Mouse (Mus musculus): ENCODE data around the gene Ticrr. TPM values are rescaled to one million over a fixed set of nuclear protein-coding genes. Genes with fewer than 3 reads are reported as not detected.
A peak's percentile ranks its signal among the peaks of the same experiment; 100 is the strongest.

Ticrr gene
- polyA plus RNA-seq, 1 experiment = 1.9 TPM

- Histone ChIP-seq H3K4me3 (ENCODE audit: control insufficient read depth, low read depth, low read length) (no peak overlapping the region), H3K36me3 (ENCODE audit: control insufficient read depth, insufficient read depth, low read length) (no peaks in the 10 kb centered on the region), H3K27me3 (ENCODE audit: control insufficient read depth, insufficient read depth, low read length) (no peaks in the 10 kb centered on the region), H3K4me1 (ENCODE audit: control insufficient read depth, insufficient read depth, low read length) (peaks cover 9% of the 10 kb centered on the region), H3K27ac (ENCODE audit: control insufficient read depth, insufficient read depth, low read depth, low read length) (no peak overlapping the region)
- TF ChIP-seq CTCF (IDR thresholded peaks at IDR 0.05; ENCODE audit: control insufficient read depth, insufficient read depth, insufficient replicate concordance, low read depth, low read length) (no peak), POLR2A (IDR thresholded peaks at IDR 0.05; ENCODE audit: control insufficient read depth, low read depth, low read length) (no peak)
These were observed 40.5 kb upstream of the Ticrr start for GRCm38 (mm10) chr7:79619493-79619892.

DNA sequence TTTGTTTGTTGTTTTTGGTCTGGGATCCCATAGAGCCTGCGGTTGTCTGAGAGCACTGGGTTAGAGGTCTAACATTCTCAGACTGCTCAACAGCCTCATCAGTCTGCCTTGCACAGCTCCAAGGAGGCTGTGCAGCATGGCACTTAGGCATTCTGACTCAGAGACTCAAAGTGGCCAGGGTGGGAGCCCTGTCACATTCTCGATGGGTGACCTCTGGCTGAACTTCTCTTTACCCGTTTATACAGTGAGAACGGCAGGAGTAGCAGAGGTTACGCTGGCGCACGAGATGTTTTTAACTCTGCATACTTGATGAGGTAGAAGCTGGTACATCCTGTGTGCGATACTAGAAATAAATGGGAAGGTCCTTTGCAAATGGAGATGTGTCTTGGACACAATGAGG is 36.9 kb upstream of the Ticrr start:
- TF ChIP-seq POLR2A (IDR thresholded peaks at IDR 0.05; ENCODE audit: control insufficient read depth, low read depth, low read length) = no peak
- TF ChIP-seq CTCF (IDR thresholded peaks at IDR 0.05; ENCODE audit: control insufficient read depth, insufficient read depth, insufficient replicate concordance, low read depth, low read length) = no peak
- H3K27ac ChIP-seq (ENCODE audit: control insufficient read depth, insufficient read depth, low read depth, low read length) = no peak overlapping the region
- H3K36me3 ChIP-seq (ENCODE audit: control insufficient read depth, insufficient read depth, low read length) = no peaks in the 10 kb centered on the region
- no peaks in the 10 kb centered on the region for H3K4me1 ChIP-seq (ENCODE audit: control insufficient read depth, insufficient read depth, low read length)
- H3K4me3 ChIP-seq (ENCODE audit: control insufficient read depth, low read depth, low read length) = no peak overlapping the region
- no peaks in the 10 kb centered on the region for H3K27me3 ChIP-seq (ENCODE audit: control insufficient read depth, insufficient read depth, low read length)

DNA sequence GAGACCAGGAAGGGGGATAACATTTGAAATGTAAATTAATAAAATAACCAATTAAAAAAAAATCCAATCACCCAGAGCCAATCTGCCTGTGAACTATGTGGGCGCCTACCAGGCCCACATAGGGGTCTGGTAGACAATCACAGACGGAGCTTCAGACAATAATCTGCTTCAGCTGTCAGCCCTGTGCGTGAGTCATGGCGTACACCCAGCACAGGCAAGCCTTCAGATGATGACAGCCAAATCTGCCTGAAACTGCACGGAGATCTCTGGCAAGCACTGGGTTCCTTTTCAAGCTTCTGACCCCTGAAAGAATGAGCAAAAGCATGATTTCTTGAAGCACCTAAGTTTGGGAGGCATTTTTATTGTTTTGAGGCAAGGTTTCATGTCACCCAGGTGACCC is 33.8 kb upstream of the Ticrr start:
- no peaks in the 10 kb centered on the region for H3K4me1 ChIP-seq (ENCODE audit: control insufficient read depth, insufficient read depth, low read length)
- no peaks in the 10 kb centered on the region for H3K27me3 ChIP-seq (ENCODE audit: control insufficient read depth, insufficient read depth, low read length)
- H3K27ac ChIP-seq (ENCODE audit: control insufficient read depth, insufficient read depth, low read depth, low read length) = no peak overlapping the region
- H3K4me3 ChIP-seq (ENCODE audit: control insufficient read depth, low read depth, low read length) = no peak overlapping the region
- H3K36me3 ChIP-seq (ENCODE audit: control insufficient read depth, insufficient read depth, low read length) = no peaks in the 10 kb centered on the region
- TF ChIP-seq POLR2A (IDR thresholded peaks at IDR 0.05; ENCODE audit: control insufficient read depth, low read depth, low read length) (no peak), CTCF (IDR thresholded peaks at IDR 0.05; ENCODE audit: control insufficient read depth, insufficient read depth, insufficient replicate concordance, low read depth, low read length) (no peak)

- no peaks in the 10 kb centered on the region for H3K27me3 ChIP-seq (ENCODE audit: control insufficient read depth, insufficient read depth, low read length)
- H3K4me3 ChIP-seq (ENCODE audit: control insufficient read depth, low read depth, low read length) = no peak overlapping the region
- H3K27ac ChIP-seq (ENCODE audit: control insufficient read depth, insufficient read depth, low read depth, low read length) = no peak overlapping the region
- no peaks in the 10 kb centered on the region for H3K4me1 ChIP-seq (ENCODE audit: control insufficient read depth, insufficient read depth, low read length)
- no peaks in the 10 kb centered on the region for H3K36me3 ChIP-seq (ENCODE audit: control insufficient read depth, insufficient read depth, low read length)
- TF ChIP-seq POLR2A (IDR thresholded peaks at IDR 0.05; ENCODE audit: control insufficient read depth, low read depth, low read length) = no peak
- TF ChIP-seq CTCF (IDR thresholded peaks at IDR 0.05; ENCODE audit: control insufficient read depth, insufficient read depth, insufficient replicate concordance, low read depth, low read length) = no peak
These were observed 31.6 kb upstream of the Ticrr start for GRCm38 (mm10) chr7:79628271-79628913.

DNA sequence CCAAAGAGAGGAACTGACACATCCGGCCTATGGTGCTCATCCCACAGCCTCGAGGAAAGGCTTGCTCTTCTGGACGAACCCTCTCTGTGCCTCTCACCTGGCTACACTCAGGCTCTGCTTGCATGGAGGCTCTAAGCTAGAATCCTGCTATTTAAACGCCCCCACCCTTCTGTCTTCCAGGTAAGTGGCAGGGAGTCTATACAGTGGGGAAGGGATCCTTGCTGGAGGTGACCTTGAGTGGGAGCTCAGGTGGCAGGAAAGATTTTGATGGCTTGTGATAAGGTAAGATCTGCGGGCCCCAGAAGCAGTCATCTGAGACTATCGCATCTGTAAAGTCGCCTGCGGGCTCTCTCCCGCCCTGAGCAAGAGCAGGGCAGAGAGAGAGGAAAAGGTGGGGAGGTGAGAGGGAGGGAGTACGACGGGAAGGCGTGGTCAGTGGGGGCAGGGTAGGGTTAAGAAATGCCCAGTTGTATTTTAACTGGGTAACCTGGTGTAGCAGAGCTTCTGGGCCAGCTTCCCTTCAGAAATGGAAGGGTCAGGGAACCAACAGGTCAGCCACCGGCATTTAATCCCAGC is 28.1 kb upstream of the Ticrr start:
- TF ChIP-seq POLR2A (IDR thresholded peaks at IDR 0.05; ENCODE audit: control insufficient read depth, low read depth, low read length) = no peak
- no peak for TF ChIP-seq CTCF (IDR thresholded peaks at IDR 0.05; ENCODE audit: control insufficient read depth, insufficient read depth, insufficient replicate concordance, low read depth, low read length)
- H3K36me3 ChIP-seq (ENCODE audit: control insufficient read depth, insufficient read depth, low read length) = no peaks in the 10 kb centered on the region
- no peaks in the 10 kb centered on the region for H3K27me3 ChIP-seq (ENCODE audit: control insufficient read depth, insufficient read depth, low read length)

DNA sequence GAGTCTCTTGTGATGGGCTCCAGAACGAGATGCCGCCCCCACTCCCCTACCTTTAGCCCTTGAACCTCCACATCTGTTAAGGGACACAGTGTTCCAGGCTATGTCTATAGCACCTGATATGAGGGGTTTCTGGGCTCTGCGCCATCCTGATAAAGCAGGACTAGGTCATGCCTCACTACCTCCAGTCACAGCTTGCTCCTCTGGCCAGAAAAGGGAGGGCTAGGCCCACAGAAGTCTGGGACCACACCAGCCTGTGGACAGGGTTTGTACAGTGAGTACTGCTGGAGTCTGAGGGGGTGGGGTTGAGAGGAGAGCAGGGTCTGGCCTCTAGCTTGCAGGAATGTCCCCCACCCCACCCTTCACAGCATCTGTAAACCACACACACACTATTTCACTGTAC is 12.8 kb upstream of the Ticrr start:
- Histone ChIP-seq H3K27ac (ENCODE audit: control insufficient read depth, insufficient read depth, low read depth, low read length) (no peak overlapping the region), H3K27me3 (ENCODE audit: control insufficient read depth, insufficient read depth, low read length) (no peaks in the 10 kb centered on the region), H3K4me1 (ENCODE audit: control insufficient read depth, insufficient read depth, low read length) (no peaks in the 10 kb centered on the region), H3K36me3 (ENCODE audit: control insufficient read depth, insufficient read depth, low read length) (no peaks in the 10 kb centered on the region), H3K4me3 (ENCODE audit: control insufficient read depth, low read depth, low read length) (no peak overlapping the region)
- TF ChIP-seq CTCF (IDR thresholded peaks at IDR 0.05; ENCODE audit: control insufficient read depth, insufficient read depth, insufficient replicate concordance, low read depth, low read length) (no peak), POLR2A (IDR thresholded peaks at IDR 0.05; ENCODE audit: control insufficient read depth, low read depth, low read length) (no peak)

More for the DNA sequence above, 28.1 kb upstream of the Ticrr start:
- Histone ChIP-seq H3K27ac (ENCODE audit: control insufficient read depth, insufficient read depth, low read depth, low read length) (no peak overlapping the region), H3K4me3 (ENCODE audit: control insufficient read depth, low read depth, low read length) (no peak overlapping the region), H3K4me1 (ENCODE audit: control insufficient read depth, insufficient read depth, low read length) (no peaks in the 10 kb centered on the region)

GRCm38 (mm10) chr7:79649005-79649404 is 11.0 kb upstream of the Ticrr start:
- TF ChIP-seq POLR2A (IDR thresholded peaks at IDR 0.05; ENCODE audit: control insufficient read depth, low read depth, low read length) (no peak), CTCF (IDR thresholded peaks at IDR 0.05; ENCODE audit: control insufficient read depth, insufficient read depth, insufficient replicate concordance, low read depth, low read length) (peak; percentile 57; the same call in 1 of the 2 replicates)
- H3K4me3 ChIP-seq (ENCODE audit: control insufficient read depth, low read depth, low read length) = no peak overlapping the region
- H3K36me3 ChIP-seq (ENCODE audit: control insufficient read depth, insufficient read depth, low read length) = no peaks in the 10 kb centered on the region
- no peaks in the 10 kb centered on the region for H3K27me3 ChIP-seq (ENCODE audit: control insufficient read depth, insufficient read depth, low read length)
- H3K27ac ChIP-seq (ENCODE audit: control insufficient read depth, insufficient read depth, low read depth, low read length) = no peak overlapping the region
- H3K4me1 ChIP-seq (ENCODE audit: control insufficient read depth, insufficient read depth, low read length) = no peaks in the 10 kb centered on the region
